Mouse (Mus musculus): ENCODE results near the gene Hdgfl3.
"Not testable (repeated sequence)": the region's sequence is repeated elsewhere in the genome, so short reads cannot be mapped to it uniquely, and the experiment has no call there.

Gene Hdgfl3

DNA sequence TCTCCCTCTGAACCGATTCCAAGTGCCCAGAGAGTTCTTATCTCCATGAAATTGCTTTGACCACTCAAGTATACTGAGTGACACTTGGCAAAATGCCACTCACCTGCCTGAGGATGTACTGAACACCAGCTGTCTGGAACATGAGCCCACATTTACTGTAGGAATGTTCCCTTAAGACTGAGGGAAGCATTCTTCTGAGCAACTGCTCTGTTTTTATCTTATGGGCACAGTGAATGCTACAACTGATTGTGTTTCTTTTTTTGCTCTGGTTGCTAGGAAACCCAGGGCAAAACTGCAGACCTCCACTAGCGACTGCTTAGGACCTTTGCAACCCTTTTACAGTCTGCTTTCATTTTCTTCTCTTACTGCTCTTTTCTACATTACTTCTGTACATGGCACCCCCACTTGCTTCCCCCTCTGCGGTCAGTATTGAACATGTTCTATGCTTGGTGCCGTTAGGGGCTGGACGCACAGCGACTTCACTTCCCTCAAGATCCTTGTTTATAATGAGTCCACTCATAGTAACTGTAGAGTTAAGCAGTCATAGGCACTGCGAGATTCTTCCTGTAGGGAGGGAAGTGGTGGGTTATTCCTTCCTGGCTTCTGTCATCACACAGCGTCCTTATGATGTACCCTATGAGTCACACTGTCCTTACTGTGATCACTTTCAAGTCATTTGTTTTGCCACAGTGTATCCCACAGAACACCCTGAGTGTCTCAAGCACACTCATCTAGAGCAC is 79.5 kb downstream of the Hdgfl3 start:
- DNase-seq (ENCODE audit: low read depth, low spot score), result no peak

DNA sequence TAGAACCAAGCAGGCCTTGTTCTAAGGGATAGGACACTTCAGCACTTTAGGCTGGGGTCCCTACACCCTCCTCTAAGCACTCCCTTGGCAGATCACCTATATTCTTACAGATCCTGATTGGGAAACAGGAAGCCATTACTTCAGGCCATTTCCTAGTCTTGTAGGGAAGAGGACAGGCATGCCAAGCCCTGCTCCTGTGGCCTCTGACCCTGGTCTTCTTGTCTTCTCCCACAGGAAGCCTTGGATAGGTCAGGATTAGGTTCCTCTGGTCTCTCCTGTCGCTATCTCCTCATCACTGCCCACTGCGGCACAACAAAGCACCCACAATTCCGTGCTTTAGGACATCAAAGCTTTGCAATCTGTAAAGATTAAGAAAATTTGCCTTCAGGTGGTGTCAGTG is 82.6 kb downstream of the Hdgfl3 start:
- DNase-seq (ENCODE audit: low read depth, low spot score), result no peak

DNA sequence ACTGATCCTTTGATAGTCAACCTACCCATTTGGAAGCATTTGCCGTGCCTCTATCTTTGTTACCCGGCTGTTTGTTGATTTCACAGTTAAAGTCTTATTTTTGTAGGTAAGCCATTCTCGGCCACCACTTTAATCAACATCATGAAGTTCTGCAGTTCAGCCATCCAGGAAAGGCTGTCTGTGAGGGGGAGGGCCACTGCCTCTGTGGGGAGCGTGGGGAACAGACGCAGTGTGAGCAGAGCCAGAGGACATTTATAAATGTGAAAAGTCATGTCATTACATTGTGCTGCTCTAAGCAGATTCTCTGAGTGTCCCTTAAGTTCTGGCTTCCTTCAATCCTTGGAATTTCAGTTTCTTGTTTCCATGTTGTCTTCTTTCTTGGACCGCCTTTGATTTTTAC is 84.1 kb downstream of the Hdgfl3 start:
- DNase-seq (ENCODE audit: low read depth, low spot score), result no peak

DNA sequence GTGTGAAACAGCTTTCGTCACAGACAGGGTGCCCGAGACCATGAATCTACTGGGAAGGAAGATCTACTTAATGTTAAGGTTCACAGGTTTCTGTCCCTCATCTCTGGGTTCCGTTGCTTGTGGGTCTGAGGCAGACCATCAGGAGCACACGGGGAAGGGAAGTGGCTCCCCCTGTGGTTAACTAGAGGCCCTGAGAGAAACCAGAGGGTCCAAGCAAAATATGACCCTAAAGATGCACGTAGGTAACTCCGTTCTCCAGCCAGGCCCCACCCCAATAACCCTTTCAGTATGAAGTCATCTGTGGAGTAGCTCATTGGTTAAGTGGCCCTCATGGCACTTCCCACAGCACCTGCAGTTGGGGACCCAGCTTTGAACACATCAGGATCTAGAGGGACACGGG is 84.6 kb downstream of the Hdgfl3 start:
- no peak for DNase-seq (ENCODE audit: low read depth, low spot score)

DNA sequence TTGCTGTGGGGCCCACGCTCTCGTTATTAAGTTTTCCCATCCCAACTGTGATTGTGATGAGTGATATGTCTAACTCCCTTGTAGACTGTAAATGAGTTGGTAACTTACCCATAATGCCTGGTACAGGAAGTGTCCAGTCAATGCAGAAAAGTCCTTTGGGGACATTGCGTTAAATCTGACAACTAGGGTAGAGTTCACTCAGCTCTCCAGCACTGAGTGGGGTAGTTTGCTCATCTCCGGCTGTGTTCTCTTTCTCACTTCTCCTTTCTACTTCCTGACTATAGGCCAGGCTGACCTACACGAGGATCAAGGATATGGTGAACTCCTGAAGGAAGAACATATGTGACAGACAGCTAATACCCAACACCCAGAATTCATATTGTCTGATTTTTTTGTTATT is 85.1 kb downstream of the Hdgfl3 start:
- no peak for DNase-seq (ENCODE audit: low read depth, low spot score)

DNA sequence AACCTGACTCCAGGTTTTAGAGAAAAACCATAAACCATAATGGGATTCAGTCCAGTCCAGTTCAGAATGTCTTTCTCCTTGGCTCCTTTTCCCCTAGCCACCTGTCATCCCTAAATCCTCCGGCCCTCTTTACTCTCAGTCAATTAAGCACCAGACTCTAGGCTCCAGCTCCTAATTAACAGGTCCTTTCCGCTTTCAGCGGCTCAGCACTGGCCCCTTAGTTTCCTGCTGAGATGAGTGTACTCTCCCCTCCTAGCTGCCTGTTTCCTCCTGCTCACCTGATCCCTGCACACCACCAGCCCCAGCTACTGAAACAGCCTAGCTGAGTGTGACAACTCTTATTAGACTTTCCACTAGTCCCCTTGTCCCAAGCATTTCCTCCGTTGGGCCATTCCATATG is 86.5 kb downstream of the Hdgfl3 start:
- DNase-seq (ENCODE audit: low read depth, low spot score), result no peak

DNA sequence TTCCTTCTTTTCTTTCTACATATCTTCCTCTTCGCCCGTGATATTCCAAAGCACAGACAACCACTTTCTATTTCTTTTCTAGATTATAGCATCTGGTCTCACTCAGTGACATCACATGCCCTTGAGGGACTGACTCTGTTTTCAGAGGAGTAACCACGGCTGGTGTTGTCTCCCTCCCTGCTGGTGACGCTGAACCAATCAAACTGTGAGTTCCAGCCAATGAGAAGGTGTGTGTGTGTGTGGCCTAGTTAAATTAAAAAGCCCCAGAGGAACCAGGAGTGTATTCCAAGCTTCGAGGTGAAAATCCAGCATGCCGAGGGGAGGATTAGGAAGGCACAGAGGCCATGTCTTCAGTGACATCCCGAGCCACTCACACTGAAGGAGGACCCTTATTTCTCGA is 87.3 kb downstream of the Hdgfl3 start:
- DNase-seq (ENCODE audit: low read depth, low spot score), result no peak

DNA sequence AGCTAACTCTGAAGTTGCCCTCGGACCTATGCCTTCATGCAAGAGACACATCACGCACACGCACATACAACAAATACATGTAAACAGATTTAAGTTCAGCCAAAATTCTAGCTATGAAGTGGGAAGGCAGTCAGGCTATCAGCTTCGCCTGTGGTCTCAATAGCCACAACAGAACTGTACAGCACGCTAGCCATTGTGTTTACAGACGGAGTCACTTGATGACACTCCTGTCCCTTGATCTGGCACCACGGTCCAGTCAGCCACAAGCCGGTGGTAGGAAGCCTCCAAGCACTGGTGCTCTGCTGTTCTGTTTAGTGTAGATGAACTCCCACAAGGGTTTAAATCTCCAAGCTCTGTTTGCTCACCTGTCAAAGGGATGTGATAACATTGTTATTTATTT is 88.3 kb downstream of the Hdgfl3 start:
- DNase-seq (ENCODE audit: low read depth, low spot score), result no peak

DNA sequence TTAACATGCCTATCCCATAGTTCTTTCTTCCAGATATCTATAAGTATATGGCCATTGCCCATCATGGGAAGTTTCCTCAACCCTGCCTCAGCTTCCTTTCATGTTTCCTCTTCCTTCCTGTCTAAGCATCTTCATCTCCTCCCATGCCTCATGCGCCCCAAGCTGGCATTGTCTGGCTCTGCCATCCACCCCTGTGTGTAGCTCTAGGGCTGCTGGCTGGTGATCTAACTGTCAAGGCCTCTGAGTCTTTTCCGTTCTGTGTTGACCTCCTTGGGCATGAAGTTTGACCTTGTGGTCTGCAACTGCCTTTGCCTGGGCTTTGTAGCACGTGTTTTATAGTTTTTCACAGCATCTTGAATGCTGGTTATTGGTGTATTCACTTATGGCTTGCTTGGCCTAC is 89.0 kb downstream of the Hdgfl3 start:
- DNase-seq (ENCODE audit: low read depth, low spot score), result no peak

DNA sequence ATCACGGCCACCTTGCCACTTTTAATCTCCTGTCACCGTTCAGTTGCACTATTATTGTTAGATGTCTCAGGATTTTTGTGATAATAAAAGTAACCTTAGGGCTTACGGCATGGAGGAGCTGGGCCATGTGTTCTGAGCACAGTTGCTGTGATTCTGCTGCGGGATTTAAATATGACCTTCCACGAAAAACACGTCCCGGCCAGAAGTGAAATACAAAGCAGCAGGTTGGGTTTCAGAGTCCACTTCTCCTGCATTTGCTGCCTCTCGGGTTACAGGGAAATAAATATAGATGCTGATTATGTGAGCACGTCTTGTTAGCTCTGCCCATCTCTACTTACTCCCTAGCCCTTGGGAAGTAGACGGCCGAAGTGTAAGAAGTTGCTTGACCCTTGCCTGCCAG is 89.5 kb downstream of the Hdgfl3 start:
- no peak for DNase-seq (ENCODE audit: low read depth, low spot score)

DNA sequence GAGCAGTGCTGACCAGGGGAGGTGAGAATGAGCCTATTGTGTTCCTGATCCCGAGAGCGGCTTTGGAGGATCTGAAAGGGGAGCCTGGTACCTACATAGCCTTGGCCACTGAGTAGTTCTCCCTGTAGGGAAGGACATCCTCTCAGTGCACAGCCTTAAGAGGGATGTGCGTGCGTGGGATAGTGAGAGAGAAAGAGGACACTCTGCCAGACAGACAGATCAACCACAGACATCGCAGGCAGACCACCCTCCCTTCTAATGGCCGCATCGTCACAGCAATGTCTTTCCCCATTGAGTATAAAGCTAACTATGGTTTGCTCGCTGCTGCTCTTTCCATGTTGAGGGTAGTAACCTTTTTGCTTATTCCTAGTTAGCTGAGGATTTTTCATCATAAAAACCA is 90.4 kb downstream of the Hdgfl3 start:
- DNase-seq (ENCODE audit: low read depth, low spot score), result no peak

DNA sequence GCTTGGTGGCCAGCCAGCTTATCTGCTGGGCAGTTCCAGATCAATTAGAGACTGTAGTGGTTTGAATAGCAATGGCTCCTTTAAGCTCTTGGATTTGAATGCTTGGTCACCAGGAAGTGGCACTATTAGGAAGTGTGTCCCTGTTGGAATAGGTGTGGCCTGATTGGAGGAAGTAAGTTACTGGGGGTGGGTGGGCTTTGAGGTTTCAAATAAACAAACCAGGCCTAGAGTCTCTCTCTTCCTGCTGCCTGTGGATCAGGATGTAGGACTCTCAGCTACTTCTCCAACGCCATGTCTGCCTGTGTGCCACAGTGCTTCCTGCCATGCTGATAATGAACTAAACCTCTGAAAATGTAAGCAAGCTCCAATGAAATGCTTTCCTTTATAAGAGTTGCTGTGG is 91.3 kb downstream of the Hdgfl3 start:
- no peak for DNase-seq (ENCODE audit: low read depth, low spot score)

DNA sequence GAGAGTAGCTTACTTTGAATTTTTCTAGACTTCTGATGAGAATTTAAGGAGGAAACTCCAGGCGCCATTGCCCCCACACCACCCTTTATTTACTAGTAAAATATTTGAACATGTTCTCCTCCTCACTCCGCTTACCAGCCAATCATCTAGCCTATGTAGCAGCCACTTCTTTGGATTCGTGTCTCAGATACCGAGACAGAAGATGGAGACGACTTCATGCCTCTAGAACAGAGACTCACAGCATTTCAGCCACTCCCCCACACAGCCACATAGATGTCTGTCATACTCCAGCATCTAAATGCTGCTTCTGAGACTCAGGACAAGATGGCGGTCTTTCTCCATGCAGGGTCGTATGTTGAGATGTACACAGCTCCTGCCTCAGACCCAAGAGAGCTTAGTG is 92.1 kb downstream of the Hdgfl3 start:
- no peak for DNase-seq (ENCODE audit: low read depth, low spot score)

DNA sequence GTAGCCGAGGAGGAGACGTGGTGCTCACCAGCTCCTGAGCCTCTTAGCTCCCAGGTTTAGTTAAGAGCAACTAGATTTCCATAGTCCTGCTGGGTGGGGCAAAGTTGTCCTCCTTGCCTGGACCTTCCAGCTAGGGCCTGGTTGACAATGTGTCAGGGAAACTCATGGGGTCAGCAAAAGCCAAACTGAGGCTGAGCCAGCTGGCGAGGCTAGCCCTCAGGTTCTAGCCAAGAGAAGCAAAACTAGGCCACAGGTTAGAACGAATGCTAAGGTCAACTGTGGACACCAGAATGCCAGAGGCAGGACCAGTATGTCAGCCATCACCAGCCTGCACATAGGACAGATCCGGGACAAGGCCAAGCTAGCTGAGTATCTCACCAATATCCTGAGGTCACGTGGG is 92.8 kb downstream of the Hdgfl3 start:
- DNase-seq (ENCODE audit: low read depth, low spot score), result no peak

DNA sequence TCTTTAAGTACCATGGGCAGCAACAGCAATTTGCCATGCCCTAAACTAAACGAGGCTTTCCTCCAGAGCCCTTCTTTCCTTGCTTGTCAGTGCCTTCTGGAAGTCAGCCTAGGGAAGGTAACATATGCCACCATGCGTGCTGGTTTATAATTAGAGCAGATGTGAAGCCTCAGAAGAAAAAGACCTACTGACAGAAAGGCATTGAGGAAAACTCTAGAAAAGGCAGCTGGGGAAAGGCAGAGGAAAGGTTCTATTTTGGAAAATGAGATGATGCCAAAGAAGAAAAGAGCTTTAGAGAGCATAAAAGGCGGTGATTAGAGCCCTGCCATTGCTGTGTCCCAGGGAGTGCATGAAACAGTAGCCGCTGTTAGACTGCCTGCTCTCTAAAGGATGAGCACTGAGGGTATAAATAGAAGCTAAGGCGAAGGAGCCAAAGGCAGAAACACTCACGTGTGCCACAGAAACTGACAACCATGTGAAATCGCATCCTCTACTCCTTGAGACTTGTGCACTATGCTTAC is 93.6 kb downstream of the Hdgfl3 start:
- DNase-seq (ENCODE audit: low read depth, low spot score), result no peak

DNA sequence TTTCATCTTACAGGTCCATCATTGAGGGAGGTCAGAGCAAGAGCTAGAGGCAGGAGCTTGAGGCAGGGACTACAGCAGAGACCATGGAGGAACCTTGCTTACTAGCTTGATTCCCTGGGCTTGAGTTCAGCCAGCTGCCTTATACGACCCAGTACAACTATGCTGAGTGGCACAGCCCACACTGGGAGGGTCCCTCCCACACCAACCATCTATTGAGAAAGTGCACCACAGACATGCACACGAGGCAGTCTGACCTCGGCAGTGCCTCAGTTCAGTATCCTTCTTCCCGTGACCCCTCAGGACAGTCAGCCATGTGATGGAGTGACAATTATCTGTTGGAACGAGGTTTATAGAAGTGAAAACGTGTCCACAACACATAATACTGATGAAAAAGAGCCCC is 94.5 kb downstream of the Hdgfl3 start:
- DNase-seq (ENCODE audit: low read depth, low spot score), result no peak

DNA sequence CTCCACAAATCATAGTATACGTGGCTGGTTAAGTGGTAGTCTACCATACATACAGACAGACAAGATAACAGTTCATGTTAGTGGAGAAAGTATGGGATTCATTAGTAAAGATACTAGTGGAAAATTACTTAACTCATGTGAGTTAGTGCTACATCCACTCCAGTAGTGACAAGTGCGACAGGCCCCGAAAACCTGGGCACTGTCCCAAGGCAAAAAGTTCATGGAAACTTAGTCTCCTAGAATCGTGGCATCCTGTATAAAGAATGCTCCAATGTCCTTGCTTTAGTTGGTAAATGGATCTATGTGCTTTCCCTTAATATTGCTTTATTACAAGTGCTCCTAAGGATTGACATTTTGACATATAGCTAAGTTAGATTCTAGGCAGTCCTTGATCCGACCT is 96.5 kb downstream of the Hdgfl3 start:
- not testable (repeated sequence) for DNase-seq (ENCODE audit: low read depth, low spot score)

DNA sequence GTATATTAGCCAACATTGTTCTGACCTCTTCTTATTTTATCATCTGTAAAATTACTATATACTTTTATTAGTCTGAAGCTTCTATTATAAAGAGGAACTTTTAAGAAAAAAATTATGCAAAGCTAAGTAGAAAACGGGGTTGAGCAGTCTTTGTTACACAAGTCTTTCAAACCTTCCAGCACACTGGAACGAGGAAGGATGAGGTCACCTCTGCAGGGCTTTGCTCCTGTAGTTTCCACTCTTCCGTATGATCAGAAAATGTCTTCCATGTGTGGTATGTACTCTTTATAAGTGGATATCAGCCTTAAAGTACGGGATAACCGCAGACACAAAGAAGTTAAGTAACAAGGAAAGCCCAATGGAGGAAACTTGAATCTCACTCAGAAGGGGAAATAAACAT is 98.8 kb downstream of the Hdgfl3 start:
- no peak for DNase-seq (ENCODE audit: low read depth, low spot score)

DNA sequence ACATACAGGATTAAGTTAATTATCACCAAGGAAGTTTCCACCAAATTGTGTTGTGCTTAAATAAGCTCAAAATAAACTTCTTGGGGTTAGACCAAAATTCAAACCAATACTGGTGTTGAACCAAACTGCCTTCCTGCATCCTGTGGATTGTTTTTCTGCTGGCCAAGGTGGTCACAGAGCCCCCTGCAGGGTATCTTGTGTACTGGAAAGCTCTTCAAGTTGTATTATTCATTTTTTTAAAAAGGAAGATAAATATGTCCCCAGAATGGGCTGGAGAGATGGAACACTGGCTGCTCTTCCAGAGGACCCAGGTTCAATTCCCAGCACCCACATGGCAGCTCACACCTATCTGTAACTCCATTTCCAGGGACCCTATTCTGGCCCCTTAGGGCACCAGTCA is 99.4 kb downstream of the Hdgfl3 start:
- no peak for DNase-seq (ENCODE audit: low read depth, low spot score)
